Mouse (Mus musculus): ENCODE data around the gene Psmc3. TPM values are rescaled to one million over a fixed set of nuclear protein-coding genes. Genes with fewer than 3 reads are reported as not detected.
A peak's percentile ranks its signal among the peaks of the same experiment; 100 is the strongest.

Psmc3 gene
- total RNA-seq, 2 experiments from 2014 or later = 223 to 225 TPM

DNA sequence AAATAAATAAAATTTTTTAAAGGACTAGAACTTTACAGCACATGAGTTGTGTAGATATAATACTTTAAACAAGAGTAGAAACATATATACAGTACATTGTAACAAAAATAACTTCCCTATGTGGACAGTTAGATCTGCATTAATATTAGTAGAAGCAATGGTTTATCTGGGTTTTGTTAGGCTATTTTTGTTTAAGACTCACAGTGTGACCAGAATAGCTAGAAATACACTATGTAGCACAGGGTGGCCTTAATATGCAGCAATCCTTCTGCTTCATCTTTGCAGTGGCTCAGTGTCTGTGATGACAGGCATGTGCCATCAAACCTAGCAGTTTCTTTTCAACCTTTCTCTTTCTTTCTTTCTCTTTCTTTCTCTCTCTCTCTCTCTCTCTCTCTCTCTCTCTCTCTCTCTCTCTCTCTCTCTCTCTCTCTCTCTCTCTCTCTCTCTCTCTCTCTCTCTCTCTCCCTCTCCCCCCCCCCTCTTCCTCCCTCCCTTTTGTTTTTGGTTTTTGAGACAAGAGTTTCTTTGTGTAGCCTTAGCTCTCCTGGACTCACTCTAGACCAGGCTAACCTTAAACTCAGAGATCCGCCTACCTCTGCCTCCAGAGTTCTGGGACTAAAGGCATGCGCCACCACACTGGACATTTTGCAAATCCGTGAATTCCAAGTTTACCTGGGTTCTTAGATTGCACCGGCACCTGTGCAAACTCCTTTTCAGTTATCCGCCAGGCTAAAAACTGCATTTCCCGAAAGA lies 452 bp upstream of the Psmc3 start:
- DNase-seq = no peak

DNA sequence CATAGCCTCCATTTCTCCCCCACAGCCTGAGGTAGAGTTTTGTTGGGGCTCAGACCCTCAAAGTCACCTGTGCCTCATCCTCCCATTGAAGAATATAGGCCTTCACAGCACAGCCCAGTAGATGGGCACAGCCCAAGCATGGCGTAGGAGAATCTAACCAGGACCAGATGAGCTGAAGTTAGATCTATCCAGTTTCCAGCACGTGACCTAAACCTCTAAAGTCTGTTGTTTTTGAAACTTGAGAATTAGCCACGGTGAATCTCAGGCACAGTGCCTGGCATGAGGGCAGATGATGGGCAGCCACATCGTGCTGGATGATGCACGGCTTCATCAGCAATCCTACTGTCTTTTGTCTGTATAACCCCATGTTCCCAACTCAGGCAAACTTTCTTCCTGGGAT lies 4.6 kb downstream of the Psmc3 start:
- DNase-seq = no peak

DNA sequence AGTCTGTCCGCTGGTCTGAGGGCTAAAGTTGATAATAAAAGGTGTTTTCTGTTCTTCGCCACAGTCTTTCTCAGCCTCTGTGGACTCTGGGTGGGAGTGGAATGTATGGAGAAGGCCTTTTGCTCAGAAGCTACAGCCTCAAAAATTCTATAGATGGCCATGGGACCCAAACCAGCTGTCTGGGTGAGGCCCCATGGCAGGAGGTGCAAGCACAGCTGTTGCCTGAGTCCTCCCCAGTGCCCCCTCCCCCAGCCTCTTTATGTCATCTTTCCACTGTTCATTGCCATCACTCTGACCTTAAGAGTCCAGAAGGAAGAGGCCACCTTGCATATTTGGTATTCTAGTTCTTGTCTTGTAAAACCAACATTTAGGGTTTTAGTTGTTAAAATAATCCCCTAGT lies 5.6 kb downstream of the Psmc3 start:
- no peak for DNase-seq

DNA sequence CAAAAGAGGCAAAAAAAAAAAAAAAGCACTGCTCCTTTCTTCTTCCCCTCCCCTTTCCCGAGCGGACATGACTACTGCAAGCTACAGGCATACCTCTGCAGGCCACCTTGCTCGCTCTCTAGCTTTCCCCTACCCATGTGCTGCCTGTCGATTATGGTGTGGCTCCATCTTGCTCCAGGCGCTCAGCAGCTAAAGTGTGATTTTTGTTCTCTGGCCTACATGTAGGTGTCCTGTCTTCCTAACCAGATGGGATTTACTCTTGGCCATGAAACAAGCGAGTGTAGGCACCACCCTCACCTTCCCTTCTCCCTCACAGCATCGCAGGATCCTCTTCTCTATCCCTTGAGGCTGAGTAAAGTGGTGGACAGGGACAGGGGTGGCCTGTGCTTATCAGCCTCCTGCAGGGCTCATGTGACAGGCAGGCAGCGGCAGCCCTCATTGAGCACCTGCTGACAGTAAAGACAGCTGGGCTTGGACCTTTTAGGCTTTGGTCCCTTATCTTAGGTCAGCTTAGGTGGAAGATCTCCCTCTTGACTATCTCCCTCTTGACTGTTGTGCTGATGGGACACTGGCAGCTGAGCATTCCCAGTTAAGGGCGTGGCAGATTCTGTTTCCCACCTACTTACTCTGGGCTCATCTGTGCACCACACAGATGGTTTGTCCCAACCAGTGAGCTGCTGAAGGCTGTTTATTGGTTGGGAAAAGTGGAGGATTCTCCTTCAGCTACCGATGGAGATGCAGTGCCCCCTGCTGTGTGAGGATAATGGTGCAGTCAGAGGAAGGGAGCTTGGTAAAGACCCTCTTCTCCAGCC lies 6.9 kb downstream of the Psmc3 start:
- no peak for DNase-seq

DNA sequence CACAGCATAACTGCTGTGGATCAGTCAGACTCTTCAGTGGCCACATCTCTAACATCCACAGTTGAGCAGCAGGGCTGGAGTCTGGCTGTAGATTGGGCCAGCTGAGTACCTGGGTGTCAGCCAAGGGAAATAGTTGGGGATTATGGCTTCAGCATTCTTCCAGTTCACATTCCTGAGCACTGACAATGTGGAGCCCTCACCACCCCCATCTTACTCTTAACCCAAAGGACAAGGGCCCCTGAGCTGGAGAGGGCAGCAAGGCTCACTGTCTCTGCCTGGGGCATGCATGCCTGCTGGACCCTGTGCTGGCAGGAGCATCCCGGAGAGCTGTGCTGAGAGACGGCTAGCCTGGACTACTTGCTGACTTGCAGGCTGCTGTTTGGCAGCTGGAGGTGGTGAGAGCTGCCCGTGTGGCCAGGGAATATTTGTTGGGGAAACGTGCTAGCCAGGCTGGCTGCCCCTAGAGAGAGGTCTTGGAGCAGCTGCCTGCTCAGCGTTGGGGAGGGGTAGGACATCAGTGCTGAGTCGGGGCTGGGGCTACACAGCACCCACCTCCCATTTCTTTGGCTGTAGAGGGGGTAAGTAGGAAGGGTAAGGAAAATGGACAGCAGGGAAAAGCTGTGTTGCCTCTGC lies 8.2 kb downstream of the Psmc3 start:
- DNase-seq = peak; percentile 63

DNA sequence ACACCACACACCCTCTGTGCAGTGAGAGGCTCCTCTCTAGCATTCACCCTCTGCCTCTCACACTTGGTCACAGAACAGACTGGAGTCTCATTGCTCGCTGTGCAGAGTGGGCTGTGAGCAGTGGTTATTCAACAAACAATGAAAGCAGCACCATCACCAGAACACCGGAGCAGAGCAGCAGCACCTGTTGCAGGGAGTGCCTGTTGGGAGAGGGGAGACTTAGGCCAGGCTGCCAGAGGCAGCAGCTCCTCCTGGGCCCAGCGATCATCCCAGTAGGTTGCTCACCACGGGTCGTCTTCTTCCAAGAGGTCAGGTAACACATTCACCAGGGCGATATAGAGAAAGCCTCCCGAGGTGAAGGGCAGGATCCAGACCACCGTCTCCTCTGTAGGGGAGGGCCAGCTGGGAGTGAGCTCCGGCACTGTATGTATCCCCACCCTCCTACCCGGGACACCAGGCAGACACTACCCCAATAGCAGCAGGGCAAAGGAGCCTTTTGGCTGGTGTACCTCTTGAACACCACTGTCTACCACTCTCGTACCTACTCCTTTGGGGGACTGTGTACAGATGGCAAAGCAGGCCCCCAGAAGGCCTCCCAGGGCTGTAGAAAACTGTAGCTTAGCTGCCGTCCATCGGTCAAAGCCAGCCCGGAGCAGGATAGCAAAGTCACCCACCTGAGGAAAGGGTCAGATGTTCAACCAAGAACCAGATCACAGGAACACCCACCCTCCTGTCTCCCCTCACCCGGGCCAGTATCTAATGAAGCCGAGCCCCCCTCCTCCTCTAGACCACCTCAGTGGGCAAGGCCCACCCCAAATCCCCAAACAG lies 9.2 kb downstream of the Psmc3 start:
- DNase-seq = no peak

DNA sequence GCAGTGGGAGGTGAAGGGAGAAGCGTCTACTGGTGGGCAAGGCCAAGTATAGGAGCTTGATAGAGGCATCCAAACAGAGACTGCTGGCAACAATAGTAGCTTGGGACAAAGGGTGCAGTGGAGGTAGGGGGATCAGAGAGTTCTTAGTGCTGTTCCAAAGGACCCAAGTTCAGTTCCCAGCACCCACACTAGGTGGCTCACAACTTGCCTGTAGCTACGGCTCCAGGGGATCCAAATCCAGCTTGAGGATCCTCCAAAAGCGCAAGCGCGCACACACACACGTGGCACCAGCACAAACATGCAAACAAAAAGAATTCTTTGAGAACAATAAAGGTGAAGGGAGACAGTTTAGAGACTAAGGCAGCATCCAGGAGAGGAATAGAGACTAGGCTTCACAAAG lies 10.4 kb downstream of the Psmc3 start:
- no peak for DNase-seq

DNA sequence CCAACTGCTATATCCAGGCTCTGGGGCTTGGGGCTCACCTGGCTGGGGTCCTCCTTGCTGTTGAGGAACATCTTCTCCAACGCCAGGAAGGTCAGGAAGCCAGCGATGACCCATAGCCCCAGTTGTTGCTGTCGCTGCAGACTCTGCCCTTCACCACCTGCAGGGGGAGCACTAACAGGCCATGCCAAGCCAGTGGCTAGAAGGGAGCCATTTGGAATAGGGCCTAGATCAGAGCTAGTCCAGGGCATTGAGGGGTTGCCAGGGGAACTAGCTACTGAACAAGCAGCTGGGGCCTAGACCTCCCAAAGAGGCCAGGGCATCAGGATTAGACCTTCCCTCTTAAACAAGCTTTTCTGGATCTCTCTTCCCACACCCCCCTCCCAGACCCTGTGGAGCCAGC lies 11.7 kb downstream of the Psmc3 start:
- DNase-seq = peak; percentile 57

DNA sequence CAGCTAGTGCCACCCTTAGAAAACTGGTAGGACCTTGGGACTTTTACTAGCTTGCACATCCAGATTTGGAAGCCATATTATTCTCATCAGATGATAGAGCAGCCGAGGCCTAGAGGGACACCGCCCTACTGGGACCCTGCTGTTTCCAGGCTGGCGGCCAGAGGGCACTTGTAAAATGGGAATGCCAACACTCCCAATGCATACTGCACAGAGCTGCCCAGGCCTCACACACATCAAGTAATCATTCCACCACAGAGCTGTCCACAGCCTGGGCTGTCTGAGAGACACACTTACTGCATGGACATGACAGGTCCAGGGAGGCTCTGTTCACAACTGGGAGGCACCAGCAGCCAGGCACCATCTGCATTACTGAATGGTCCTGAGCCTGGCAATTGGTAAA lies 12.6 kb downstream of the Psmc3 start:
- DNase-seq = no peak

DNA sequence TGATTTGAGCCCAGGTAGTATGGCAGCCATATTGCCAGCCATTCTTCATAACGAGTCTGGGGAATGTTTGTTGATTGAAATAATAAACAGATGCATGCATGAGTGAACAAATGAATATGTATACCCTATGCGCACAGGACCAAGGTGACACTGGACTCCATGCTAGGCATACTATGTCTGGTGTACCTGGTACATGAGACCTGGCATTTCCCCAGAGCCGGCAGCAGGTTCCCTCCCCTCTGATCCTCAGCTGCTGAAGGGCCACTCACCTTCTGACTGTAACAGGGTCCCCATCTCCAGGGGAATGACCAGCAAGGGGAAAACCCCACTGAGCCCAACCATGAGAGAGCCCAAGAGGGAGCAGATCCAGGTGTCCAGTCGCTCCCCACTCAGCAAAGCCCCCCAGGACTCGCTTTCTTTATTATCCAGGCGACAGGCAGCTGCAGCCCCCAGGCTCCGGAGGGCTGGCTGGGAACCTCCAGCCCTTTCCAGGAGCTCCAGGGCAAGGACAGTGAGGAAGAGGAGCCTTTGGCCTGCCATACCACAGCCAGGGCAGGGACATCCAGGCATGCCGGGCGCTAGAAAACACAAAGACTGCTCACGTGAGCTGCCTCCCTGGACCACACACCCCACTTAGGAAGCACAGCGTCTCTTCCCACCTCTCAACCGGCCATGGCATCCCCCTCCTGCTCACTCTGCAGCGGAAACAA lies 14.5 kb downstream of the Psmc3 start:
- DNase-seq = no peak

DNA sequence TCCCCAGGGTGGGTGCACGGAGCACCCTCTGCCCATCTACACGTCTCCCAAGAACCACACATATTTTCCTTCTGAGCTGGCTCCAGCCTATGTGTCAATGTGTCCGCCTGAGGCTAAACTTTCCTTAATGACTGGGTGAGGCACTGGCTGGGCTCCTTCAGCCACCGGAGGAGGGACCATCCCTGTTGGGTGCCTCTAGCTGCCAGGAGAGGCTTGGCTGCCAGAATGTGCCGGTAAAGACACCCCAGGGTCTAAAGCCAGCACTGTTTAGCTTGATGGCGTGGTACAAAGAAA lies 15.0 kb downstream of the Psmc3 start:
- DNase-seq = no peak

DNA sequence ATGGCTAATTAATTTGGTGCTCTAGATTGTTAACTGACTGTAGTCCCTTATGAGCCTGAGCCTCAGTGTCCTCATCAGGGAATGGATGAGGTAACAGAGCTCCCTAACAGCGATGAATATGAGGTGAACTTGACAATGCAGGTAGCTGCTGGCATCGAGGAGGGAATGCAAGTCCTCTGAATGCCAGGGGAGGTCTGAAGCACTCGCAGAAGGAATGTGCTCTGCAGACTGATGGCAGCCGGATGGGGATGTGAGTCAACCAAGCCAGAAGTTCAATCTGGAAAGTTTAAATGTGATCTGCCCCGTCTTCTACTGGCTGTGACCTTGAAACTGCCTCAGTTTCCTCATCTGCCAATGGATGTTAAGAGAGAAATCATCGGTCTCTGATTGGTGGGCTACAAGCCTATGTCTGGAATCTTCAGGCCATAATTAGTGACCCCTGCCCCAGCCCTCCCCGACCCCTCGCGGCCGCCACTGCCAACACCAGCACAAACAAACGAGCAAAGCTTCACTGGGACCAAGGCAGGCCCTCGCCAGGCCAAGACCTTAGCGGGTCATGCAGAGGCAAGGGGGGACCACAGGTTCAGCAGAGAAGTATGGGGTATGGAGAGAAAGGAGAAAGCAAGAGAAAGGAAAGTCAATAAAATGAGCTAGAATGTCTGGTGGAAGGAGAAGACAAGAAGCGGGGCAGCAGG lies 15.6 kb downstream of the Psmc3 start:
- no peak for DNase-seq

DNA sequence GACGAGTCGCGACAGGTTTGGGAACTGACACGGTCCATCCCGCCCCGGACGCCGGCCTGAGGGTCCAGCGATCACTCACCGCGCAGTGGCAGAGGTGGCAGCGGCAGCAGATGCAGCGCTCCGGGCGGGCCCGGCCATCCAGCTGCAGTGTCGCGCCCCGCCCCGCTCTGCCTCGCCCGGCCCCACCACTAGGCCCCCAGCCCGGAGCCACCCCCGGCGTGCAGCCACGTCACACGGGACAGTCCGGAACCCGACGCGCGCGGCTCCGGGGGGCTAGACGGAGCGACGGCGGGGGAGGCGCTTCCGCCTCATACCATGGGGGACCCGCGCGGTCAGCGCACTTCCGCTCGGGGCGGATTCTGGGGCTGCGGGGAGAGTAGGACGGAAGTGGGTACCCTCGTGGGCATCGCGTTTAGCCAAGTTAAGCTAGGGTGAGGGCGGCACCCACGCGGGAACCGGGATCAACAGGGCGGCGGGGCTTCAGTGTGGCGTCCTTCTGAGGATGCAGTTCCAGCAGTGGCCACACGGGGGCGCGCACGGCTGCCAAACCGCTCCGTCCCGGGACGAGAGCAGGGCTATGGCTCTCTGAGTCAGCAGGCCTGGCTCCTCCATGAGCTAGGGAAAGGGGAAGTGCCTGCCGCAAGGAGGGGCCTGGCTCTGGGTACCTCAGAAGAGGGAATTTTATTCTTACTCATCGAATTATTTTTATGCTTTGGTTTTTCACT lies 16.4 kb downstream of the Psmc3 start, which contains the start of gene Slc39a13:
TSS of gene Slc39a13 (minus strand) at position 342 of the 725 bp plus-strand sequence.
- peak; percentile 97 for DNase-seq

DNA sequence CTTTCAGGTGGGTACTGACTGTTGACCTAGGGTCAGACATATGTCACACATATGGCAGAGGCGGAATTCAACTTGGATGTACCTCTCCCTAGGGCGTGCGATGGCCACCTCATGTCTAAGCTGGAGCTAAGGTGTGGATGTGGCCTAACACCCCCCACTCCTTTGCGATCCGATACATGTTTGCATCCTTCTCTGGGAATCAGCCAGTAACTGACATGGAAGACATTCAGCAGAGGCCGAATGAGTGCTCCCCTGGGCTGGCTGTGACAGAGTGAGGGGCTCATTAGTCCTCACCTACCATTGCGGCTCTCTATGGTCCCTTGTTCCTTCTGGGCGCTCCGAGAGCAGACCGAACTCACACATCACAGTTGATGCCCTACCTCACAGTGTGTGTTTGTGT lies 17.2 kb downstream of the Psmc3 start:
- no peak for DNase-seq

DNA sequence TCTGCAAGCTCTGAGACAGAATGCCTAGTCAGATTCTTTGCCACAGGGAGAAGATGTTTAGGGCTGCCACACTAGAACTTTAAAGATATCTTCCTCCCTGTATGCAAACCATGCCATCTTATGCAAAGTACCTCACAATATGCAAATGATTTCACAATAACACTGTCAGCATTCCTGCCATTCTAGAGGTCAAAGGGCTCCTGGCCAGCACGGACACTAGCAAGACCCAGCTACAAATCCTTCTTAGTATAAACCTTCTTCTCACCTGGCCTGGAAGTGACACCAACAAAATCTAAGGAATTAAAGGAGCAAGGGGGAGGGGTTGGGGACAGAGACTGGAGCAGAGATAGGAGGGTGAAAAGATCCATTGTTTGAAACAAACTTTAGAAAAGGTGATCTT lies 18.3 kb downstream of the Psmc3 start:
- DNase-seq = no peak

DNA sequence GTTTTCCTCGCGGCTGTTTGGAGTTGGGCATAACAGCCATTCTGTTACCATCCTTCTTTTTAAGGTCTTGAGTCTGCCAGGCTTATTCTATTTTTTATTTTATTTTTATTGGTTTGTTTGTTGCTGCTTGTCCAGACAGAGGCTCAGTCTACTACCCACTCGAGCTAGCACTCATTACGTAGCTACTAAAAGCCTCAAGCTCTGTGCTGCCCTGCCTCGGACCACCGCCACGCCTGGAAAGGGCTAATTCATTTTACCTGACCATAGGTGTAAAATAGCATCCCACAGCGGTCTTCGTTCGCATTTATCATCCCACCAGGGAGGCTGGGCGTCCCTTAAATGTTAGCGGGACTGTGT lies 24.1 kb downstream of the Psmc3 start:
- no peak for DNase-seq

DNA sequence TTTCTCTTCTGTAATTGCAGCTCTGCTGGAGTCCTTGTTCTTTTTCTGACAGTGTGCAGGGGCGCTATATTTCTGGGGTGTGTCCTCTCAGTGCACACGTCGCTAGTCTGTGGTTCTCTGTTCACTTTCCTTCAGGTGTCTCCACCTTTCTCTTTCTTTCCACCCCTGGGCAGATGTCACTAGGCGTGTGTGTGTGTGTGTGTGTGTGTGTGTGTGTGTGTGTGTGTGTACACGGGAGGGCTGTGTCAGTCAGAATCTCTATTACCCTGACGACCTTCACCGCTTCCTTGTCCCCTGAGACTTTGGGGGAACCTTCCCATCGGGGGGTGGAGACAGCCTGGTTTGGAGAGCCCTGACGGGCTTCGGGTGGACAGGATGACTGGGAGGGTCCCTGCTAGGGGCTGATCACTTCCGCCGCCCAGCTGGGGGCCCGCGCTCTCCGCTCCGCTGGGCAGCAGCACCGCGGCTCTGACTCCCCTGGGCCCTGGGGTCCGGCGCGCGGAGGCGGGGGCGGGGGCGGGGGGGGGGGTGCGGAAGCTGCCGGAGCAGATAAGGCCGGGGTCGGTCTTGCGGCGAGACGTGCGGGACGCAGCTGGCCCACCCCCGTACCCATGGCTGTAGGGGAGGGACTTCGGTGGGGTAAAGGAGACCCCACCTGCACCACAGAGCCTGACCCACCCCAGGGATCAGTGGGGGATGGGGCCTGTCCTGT lies 24.7 kb downstream of the Psmc3 start:
- no peak for DNase-seq

DNA sequence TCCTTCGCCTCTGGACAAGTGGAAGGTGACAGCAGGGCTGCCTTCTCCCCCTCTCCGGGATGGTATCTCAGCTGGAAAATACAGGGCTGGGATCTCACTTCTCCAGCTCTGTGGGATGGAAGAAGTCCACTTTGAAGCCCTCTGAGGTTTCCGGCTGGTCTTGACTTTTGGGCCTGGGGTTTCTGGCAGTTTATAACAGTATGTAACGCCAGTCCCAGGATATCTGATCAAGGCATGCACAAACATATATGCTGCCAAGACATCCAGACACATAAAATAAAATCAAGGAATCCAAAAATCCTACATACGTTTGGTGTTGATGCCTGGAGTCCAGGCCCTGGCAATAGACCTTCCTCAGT lies 25.2 kb downstream of the Psmc3 start:
- DNase-seq = no peak

DNA sequence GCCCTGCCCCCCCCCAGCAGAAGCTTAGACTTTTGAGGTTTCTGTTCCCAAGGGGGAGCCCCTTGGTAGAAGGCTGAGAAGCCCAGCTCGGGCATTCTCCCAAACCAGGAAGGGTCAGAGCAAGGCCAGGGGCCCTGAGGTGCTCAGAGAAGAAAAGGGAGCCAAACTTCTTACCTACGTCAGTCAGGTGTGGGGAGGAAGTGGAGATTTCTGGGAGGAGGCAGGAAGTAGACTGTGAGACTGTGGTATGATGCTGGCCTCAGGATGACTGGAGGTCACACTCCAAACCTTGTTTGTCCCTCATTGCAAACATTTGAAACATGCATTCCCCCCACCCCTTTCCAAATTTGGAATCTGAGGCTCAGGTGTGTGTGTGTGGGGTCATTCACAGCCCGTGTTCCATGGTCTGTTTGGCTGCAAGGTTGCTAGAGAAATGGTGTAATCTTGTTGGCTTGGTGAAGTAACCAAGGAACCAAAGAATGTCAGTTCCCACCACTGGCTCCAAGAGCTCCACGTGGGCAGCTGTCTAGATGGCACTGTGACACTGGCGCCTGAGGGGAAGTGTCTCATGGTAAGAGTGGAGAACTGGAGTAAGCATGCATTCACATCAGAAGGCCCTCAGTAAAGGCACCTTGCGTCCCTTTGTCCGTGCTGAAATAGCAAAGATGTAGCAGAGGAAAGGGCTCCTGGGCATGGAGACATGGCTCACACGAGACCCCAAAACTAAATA lies 27.1 kb downstream of the Psmc3 start:
- DNase-seq = no peak
